Mouse (Mus musculus) kidney, adult 11 months (tissue): ENCODE measurements around the gene Ubap2.

Experiments used
- DNase-seq: peaks from one replicate; pipeline ENCODE4 v3.0.0; 2022

Ubap2 gene

DNA sequence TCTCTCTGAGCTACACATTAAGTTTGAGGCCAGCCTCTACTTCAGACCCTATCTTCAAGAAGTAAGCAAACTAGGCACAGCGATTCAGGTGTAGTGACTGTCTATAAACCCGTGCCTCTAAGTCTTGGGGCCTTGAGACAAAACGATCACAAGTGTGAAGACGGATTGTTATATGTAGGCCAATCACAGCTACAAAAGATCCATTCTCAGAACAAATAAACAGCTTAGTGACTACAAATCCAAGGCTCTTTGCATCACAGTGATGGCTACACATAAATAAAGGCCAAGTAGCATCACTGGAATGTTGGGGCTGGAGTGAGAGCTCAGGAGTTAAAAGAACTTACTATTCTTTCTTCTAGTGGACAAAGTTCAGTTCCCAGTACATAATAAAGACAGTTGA, 15.9 kb downstream of the Ubap2 start:
- no peak for DNase-seq

DNA sequence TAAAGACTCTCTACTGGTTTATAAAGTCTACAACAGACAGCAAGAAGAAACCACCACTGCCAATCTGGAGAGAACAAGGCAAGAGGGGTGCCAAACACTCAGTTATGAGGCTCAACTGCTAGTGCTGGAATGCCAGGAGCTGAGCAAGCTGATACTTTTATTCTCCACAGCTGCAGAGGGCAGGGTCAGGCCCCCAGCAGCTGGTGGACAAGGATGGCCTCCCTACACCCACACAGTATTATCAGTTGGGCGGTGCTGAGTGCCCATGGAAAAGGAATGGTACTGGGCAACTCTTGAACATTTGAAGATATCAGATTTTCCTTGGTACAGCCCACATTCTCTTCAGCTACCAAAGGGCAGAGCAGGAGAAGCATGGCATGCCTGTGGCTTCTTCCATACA, 17.2 kb downstream of the Ubap2 start:
- DNase-seq: no peak

DNA sequence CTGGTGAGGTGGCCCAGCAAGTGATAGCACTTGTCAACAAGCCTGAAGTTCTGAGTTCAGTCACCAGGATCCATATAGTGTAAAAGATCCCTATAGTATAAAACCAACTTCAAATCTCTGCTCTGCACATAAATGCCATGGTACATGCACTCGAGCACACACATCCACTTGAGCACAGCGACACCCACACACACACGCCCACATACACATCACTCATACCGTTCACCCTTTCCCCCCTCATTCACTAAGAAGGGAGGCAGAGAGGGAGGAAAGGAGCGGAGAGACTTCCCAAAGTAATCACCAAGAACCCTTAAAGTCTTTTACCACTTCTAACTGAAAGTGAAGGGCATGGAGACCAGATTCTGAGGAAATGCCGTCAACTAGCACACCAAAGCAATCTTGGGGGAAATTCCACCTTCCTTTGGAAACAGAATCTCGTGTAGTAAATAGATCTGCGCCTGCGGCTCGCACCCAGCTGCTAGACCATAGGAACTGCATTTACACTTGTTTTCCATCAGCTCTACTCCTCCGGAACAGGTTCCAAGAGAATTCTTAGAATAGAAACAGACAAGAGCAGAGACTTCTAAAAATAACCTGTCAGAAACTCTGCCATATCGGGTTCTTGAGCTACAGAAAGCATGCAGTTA, 19.3 kb downstream of the Ubap2 start:
- no peak for DNase-seq

DNA sequence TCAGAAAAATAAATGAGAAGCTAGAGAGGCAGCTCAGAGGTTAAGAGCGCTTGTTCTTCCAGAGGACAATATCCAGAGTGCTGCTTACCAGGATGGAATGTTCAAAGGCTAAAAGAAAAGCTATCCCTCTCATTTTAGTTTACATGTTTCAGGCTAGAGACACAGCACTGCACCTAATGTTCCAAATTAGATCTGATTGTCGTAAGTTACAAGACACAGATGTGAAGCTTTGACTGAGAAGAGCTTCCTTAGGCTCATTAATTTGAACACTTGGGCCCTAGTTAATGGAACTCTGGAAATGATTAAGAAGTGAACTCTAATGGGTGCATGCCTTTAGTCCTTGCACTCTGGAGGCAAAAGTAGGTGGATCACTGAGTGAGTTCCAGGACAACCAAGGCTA, 21.2 kb downstream of the Ubap2 start:
- DNase-seq: no peak

DNA sequence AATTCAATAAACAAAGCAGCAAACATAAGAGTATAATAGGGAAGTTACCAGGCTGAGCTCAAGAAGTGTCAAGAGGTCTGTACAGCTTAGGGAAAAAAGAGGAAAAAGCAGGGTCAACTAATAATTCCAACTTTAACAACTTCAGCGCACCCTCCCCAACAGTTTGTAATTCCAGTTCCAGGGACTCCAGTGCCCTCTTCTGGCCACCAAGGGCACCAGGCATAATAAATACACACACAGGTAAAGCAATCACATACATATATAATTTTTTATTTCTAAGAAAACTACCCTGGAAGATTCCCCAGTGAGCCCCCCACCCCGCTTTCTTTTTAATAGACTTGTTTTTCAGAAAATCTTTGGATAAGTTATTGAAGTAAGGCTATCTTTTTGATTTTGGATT, 29.5 kb downstream of the Ubap2 start:
- no peak for DNase-seq

DNA sequence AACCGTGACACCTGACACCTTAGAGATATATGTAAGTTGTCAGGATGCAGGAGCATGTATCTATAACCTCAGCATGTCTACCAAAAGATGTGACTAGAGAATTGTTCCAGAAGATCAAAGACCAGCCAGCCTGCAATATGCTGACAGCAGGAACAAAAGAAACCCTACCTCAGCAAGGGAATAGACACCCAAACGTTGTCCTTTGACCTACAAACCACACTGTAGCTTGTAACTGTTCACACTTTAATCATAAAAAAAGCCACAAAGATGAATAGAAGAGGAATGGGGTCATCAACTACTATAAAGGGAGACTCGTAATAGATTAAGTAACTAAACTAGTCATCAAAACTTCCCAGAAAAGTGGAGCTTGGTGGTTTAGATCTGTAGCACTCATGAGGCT, 34.0 kb downstream of the Ubap2 start:
- DNase-seq: no peak

DNA sequence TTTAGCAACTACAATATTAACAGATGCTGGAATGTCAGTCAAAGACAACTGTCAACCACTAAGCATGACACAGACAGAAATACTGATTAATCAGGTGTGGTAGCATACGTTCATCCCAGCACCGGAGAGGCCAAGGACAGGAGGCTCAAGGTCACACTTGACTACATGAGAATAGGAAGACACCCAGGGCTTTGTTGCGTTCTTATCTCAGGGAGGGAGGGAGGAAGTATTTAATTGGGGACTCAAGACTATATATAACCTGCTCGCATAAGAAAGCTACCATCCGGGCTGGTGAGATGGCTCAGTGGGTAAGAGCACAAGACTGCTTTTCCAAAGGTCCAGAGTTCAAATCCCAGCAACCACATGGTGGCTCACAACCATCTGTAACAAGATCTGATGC, 39.3 kb downstream of the Ubap2 start:
- no peak for DNase-seq

DNA sequence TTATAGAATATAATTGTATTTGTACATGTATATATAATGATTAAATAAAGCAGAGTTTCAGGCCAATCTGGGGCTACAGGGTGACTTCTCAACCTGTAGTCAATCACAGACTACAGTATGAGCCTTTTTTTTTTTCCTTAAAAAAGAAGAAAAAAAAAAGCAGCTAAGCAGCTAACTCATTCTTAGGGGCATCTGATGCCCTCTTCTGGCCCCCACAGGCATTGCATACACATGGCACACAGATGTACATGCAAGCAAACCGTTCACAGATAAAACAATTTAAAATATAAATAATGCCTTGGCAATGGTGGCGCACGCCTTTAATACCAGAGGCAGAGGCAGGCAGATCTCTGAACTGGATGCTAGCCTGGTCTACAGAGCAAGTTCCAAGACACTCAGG, 48.6 kb downstream of the Ubap2 start:
- peak; percentile 17 for DNase-seq

DNA sequence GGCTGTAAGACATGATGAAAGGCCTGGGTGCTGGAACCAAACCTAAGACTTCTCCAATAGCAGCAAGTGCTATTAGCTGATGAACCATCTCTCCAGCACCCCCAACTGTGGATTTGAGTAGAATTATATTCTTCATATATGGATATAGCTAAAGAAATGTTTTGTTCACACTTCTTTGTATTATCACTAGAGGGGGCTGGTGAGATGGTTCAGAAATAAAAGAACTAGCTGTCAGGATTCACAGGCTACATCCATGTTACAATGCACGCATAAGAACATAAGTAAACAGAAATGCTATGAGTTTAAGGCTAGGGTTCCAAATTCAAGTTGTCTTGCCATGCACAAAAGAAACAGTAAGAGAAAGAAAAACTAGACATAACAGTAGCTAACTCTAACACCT, 49.5 kb downstream of the Ubap2 start:
- no peak for DNase-seq

DNA sequence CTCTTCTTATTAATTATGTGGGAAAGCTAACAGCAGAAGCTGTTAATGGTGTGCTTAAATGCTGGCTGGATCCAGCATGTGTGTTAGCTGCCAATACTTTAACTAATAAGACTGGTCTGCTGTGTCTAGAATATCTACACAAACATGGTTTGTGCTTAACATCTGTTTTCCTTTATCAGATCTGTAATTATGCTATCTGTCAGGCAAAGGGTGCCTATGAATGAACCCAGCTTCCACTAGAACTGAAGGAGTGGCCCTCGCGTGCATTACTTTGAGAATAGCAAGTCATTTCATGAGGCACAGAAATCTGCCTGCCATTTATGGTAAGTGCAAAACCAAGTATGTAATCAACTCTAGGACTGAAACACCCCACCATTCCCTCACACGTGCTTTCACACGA, 66.9 kb downstream of the Ubap2 start:
- DNase-seq: no peak

DNA sequence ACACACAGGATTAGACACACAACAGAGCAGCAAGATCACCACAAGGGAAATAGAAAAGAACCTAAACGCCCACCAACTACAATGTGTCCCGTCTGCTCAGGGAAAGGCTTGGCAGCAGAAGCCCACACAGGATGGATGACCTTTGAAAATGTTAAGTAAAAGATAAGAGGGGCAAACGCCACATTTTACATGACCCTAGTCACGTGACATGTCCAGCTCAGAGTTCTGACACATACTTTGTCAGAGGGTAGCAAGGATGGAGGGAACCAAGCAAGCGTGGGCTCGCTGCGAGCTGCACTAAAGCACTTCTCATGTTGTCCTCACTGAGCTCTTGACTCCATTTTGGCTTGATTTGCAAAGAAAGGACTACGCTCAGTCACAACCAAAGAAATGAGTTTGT, 69.2 kb downstream of the Ubap2 start:
- DNase-seq: no peak

DNA sequence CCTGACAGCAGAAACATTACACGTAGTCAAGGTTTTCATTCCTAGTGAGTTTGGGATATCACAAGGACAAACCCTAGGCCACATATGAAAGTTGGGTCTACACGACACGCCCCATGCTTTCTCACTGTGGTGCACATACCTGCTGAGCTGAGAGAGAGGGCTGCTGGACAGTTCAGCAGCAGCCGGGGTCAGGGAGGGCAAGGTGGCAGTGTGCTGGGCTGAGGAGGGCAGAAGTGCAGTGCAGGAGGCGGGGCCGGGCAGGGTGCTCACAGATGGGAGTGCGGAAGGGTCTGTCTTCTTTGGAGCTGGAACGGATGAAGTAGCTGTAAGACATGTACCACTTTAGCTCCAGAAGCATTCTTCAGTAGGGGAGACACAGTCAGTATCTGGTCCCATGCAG, 72.8 kb downstream of the Ubap2 start:
- DNase-seq: no peak

DNA sequence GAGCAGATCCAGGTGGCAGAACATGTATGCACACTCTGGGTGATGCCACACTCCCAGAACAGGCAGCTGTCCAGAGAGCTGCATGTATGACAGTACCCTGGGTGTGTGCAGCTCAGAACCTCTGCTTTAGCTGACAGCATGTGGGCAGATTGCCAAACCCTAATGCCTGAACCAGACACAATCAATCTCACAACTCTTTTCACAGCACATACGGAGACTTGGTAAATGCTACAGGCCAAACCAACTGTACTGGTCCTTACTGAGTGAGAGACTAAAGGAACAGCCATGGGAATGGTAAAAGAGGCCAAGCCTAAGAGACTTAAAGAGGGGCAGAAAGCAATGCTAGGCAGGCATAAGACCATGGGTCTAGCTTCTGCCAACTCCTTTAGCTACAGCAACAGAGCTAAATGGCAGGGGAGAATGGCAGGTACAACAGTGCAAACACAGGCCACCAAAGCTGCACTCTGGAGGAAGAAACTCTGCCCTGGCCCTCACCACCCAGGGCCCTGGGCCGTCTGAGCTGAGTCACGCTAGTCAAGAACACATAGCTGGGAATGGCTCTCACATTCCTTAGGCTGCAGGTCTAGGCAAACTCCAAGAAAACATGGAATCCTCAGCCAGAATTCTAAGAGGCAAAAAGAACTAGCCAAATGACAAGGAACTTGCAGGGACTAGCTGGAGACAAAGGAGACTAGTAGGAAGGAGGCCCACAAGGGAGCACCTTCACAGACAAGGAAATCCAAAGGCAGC, 77.9 kb downstream of the Ubap2 start:
- DNase-seq: no peak

DNA sequence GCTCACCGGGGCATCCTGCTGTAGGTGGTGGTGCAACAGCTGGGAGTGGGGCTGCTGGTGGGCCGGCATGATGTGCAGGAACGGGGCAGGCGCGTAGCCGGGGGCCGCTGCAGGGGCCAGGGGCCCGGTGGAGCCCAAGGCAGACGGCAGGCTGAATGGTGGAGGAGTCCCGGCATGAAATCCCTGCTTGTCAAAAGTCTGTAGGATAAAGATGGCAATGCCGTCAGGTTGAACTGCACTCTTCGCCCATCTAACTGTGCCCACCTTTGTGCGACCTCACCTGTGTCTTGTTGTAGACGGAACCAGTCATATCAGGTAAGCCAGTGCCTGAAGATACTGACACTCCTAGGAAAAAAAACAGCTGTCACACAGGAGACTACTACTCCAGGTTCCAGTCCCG, 79.6 kb downstream of the Ubap2 start:
- DNase-seq: no peak

DNA sequence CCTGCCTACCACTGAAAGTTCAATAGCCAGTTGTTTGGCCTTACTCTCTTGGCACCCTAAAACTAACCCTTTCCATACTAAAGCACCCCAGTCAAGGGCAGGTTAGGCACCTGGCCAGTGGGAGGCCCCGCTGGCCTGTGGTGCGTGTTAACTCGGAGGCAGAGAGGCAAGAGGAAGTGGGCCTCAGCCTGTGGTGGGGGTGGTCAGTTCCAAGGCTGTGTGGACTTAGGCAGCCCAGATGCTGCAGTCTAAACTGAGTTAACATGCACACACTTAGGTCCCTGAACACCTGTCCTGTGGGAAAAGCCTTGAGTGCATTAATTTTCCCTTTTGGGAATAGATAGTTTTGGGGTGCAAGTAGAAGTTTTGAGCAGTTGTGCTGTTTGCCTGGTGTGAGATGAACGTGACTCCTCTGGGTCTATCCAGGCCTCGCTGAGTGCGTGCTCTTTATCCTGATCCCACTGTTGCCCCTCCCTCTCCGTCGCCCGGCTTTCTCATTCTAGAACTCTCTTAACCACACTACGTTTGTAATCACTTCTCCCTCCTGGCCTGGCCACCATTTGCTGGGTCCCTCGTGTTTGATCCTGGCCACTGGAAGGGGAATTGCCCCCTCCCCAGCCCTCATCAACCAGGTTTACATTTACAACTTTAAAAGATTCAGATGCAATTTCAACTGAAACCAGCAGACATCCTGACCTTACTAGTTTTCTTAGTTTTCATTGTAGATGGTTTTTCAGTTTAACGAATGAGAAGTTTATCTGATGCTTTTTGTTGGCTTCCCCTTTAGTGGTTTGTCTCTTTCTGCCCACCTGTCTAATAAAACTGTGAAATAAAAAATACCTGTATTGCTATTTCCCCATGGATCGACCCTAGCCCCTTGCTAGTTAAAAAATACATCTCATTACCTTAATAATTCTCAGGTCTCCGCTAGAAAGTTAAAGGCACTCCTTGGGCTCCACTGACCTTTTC, 82.1 kb downstream of the Ubap2 start:
- no peak for DNase-seq

DNA sequence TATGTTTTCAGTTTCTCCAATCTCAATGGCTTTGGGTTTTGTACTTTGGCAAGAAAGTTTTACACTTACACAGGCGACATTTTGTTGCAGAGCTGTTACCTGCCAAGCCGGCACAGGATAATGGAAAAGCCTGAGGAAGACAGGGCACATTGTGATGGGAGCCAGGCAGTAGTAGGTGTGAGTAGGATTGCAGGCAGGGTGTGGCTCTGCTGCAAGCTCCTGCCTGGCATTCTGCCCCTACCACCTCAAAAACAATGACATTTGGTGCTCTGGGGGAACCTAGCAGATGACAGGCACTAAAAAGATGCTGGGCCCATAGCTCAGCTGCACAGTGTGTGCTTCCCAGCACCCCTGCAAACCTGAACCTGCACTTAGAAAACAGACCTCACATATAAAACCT, 85.1 kb downstream of the Ubap2 start:
- DNase-seq: no peak

DNA sequence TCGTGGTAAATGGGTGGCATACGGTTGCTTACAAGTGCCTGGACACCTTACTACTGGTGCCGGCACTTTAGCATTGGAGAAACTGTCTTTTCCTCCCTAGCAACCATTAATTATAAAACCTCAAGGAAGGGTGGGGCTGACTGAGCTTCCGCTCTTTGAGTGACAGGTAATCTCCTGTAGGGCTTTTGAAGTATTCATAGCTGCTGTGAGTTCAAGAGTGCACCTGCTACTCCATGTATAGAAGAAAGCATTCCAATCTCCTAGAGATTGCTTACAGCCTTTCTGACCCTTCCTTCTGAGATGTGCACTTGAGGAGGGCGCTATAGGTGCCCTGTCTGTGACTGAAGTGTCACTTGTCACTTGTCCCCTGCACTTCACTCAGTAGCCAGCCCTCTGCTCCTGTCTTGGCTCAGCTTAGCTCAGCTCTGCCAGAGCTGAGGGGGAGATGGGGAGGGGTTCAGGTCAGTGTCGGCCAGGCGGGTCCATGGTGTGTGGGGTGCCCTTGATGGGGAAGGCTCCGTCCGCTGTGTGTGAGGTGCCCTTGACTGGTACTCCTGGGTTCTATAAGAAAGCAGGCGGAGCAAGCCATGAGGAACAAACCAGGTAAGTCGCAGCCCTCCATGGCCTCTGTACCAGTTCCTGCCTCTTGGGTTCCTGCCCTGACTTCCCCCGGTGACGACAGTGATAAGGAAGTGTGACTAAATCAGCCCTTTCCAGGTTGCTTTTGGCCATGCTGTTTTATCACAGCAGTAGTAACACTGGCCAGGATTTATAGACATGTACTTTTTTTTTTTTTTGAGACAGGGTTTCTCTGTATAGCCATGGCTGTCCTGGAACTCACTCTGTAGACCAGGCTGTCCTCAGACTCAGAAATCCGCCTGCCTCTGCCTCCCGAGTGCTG, 94.9 kb downstream of the Ubap2 start:
- DNase-seq: no peak

DNA sequence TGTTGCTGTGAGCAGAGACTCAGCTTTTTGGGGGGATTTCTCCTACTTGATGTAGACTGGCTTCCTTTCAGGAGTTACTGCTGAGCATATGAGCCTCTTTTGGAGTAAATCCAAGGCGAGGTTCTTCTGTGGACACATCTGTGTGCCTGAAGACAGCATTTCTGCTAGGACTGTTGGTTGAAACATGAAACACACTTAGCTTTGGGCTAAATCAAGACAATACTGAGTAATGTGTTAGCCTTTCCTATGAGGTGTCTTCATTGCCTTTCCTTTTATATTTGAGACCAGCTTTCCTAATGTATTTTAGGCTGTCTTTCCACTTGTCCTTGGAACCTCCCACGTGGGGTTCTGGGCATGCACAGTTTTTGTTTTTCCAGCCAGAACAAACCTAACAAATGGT, 100.3 kb downstream of the Ubap2 start:
- no peak for DNase-seq

DNA sequence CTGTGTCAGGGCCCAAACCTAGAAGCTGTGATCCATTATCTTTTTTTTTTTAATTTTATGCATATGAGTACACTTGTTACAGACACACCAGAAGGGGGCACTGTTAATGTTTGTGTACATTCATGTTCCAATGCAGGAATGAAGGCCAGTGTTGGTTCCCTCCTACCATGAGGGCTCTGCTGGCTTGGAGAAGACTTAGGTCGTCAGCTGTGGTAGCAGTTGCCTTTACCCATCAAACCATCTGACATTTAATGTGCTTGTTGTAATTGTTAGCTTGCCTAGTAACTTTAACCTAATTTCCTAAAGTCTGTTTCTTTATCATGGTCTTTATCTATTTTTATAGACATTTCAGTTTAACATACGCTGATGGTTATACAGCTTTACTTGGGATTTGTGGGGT, 104.0 kb downstream of the Ubap2 start:
- DNase-seq: no peak

DNA sequence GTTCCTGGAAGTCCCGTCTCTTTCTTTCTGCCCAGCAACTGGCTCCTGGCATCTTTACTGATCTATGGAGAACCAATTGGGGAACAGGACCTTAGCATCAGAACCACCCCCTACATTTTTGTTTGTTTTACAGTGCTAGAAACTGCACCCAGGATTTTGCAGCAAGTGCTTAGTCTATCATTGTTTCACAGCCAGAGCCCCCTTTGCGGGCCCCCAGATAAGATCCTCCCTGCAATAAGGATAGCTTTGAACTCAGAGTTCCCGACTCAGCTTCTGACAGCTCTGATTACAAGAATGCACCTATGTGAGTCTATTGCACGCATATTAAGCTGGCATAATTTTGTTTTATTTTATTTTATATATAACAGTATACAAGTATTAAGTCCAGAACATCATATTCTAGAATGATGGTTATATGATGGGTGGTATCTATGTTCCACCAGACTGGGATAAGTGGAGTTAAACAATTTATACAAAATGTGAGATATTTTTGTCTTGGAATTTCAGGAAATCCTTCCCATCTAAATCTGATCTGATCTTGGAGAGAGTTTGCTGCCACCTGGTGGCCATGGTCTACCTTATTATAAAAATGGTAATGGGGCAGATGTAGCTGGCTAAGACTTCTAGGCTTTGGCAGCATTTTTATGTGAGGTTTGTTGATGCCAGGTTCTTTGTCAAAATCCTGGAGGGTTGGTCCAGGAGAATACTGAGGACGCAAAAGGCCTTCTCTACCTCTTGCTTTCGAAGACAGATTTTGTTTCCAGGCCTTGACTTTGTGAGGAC, 109.1 kb downstream of the Ubap2 start:
- DNase-seq: peak; percentile 47

DNA sequence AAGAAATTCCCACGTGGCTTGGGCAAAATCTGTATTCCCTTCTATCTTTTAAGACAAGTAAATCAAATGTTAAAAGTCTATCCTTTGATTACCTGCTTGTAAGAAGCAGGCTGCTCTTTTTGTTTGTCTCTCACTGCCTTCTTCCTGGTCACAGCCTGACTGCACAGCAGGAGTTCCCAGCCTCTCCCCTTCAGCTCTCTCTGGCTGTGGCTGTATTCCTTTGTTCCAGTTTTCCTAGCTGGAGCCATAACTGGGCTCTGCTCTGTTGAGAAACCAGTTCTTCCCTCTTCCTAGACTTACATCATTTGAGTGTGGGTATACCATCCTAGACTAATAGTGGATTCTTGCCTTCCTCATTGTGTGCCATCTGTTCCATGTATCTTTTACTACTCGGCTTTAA, 110.0 kb downstream of the Ubap2 start:
- no peak for DNase-seq

DNA sequence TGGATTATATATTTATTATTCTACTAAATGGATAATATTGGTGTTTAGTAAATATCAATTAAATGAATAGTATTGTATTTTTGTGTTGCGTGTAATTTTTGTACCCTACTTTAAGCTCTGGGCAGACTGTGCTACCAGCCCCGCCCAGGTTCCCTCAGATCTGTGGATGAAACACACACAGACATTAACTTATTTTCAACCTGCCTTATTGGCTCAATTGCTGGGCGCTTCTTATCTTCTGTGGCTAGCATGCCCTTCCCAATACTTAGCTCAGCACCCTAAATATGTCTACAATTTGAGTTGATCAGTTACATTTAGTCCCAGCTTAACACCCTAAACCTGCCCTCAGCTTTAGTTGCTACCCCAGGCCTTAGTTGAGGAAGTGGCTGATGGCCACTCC, 113.7 kb downstream of the Ubap2 start:
- no peak for DNase-seq
